Mouse (Mus musculus) lung, postnatal 0 days (tissue): ENCODE measurements around the gene Calhm3. TPM values are rescaled to one million over a fixed set of nuclear protein-coding genes. Genes with fewer than 3 reads are reported as not detected.

Source experiments
- ATAC-seq: fragments of 200-750 bp; cut with Nextera tagmentation; 2 replicates; pipeline ENCODE4 v1.8.0; 2017; ENCODE audit warnings: moderate library complexity
- DNase-seq: peaks from one replicate; pipeline ENCODE4 v3.0.0-alpha.2; 2016; ENCODE audit warnings: low spot score
- H3K27ac ChIP-seq: fragments of 300-500 bp; sonication (generic); 2 replicates; pipeline ENCODE4 v1.5.1; 2014; ENCODE audit warnings: antibody characterized with exemption, mild to moderate bottlenecking, low read length, mixed read lengths
- H3K27me3 ChIP-seq: fragments of 300-500 bp; sonication (generic); replicated peaks from 2 replicates; pipeline ENCODE4 v1.6.1; 2014; ENCODE audit warnings: low read length, mixed read lengths; ENCODE audit not compliant: insufficient read depth
- H3K36me3 ChIP-seq: fragments of 300-500 bp; sonication (generic); 2 replicates; pipeline ENCODE4 v1.6.1; 2014; ENCODE audit warnings: low read length, mixed read lengths; ENCODE audit not compliant: insufficient read depth
- H3K4me1 ChIP-seq: fragments of 300-500 bp; sonication (generic); 2 replicates; pipeline ENCODE4 v1.6.1; 2014; ENCODE audit warnings: antibody characterized with exemption, low read depth, low read length, mixed read lengths; ENCODE audit not compliant: insufficient read depth
- H3K4me2 ChIP-seq: fragments of 300-500 bp; sonication (generic); replicated peaks from 2 replicates; pipeline ENCODE4 v1.6.1; 2014; ENCODE audit warnings: low read depth, mild to moderate bottlenecking, low read length, moderate library complexity, mixed read lengths
- H3K4me3 ChIP-seq: fragments of 300-500 bp; sonication (generic); 2 replicates; pipeline ENCODE4 v1.5.1; 2014; ENCODE audit warnings: low read depth, low read length
- H3K9ac ChIP-seq: fragments of 300-500 bp; sonication (generic); replicated peaks from 2 replicates; pipeline ENCODE4 v1.6.1; 2014; ENCODE audit warnings: low read depth, mild to moderate bottlenecking
- H3K9me3 ChIP-seq: fragments of 300-500 bp; sonication (generic); 2 replicates; pipeline ENCODE4 v1.6.1; 2016; ENCODE audit warnings: low read length, mixed read lengths
- CTCF ChIP-seq: IDR thresholded peaks from 2 replicates; pipeline ENCODE4 v1.5.1; 2016; ENCODE audit warnings: antibody characterized with exemption, mild to moderate bottlenecking
- EP300 ChIP-seq: IDR thresholded peaks from 2 replicates; pipeline ENCODE4 v1.6.1; 2016; ENCODE audit warnings: antibody characterized with exemption, mild to moderate bottlenecking, control low read depth
- WGBS: fragments of 180-500 bp; shearing (Covaris S2); extraction: QIAGEN DNeasy Blood & Tissue Kit; methylation state at CpG from one replicate; pipeline ENCODE4 v1.1.7; 2014; 5-methylcytosine and 5-hydroxymethylcytosine counted together
- polyA plus RNA-seq: library from polyadenylated mRNA; unstranded; fragments of >200 nt; fragmentation: Nextera tagmentation; extraction: Ambion mirVana; gene quantifications from 2 replicates; pipeline ENCODE4 v1.2.1, GENCODE M21; 2015

Gene Calhm3
- polyA plus RNA-seq, 1 experiment from 2014 or later, result not detected

- Histone ChIP-seq H3K36me3 (no peaks in the 10 kb centered on the region), H3K4me1 (no peaks in the 10 kb centered on the region), H3K9ac (no peak overlapping the region), H3K4me2 (no peak overlapping the region), H3K27ac (no peak overlapping the region), H3K27me3 (no peaks in the 10 kb centered on the region), H3K4me3 (no peak overlapping the region), H3K9me3 (no peaks in the 10 kb centered on the region)
- DNase-seq (no peak), ATAC-seq (no peak)
- 36% methylated on average over 3 of the region's 4 CpGs for whole genome bisulfite sequencing
- TF ChIP-seq CTCF (no peak), EP300 (no peak)
Measured at GRCm38 (mm10) chr19:47161669-47162068, 4.1 kb upstream of the Calhm3 start.

GRCm38 (mm10) chr19:47153767-47154166, 3.8 kb downstream of the Calhm3 start:
- WGBS, result 88% methylated on average over 7 of the region's 7 CpGs
- TF ChIP-seq EP300, result no peak
- no peak for TF ChIP-seq CTCF
- no peak overlapping the region for H3K4me3 ChIP-seq

DNA sequence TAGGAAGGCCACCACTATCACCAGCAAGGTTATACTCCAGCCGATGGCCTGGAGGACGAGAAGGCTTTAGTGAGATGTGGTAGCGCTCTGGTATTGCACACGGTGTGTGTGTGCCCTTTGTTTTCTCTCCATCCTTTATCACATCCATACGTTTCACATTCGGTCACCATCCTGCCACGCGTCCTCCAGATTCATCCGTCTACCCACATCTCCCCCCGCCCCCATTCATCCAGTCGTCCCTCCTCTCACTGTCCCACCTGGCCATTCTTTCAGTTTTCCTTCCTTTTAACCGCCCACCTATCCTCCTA, 5.5 kb downstream of the Calhm3 start:
- no peak for ATAC-seq
- Histone ChIP-seq H3K4me2 (peak overlapping the region; percentile 34; the same call in 1 of the 2 replicates), H3K27me3 (0 out of 2 replicates have a peak, but pooled peaks cover 4% of the 10 kb centered on the region), H3K9ac (no peak overlapping the region), H3K36me3 (no peaks in the 10 kb centered on the region), H3K9me3 (no peaks in the 10 kb centered on the region), H3K4me3 (no peak overlapping the region), H3K27ac (no peak overlapping the region), H3K4me1 (no peaks in the 10 kb centered on the region)
- no peak for DNase-seq
- TF ChIP-seq CTCF (no peak), EP300 (no peak)
- 56% methylated on average over 12 of the region's 12 CpGs for WGBS

More at GRCm38 (mm10) chr19:47153767-47154166, 3.8 kb downstream of the Calhm3 start:
- Histone ChIP-seq H3K27ac (no peak overlapping the region), H3K27me3 (0 out of 2 replicates have a peak, but pooled peaks cover 4% of the 10 kb centered on the region), H3K9me3 (no peaks in the 10 kb centered on the region), H3K4me1 (no peaks in the 10 kb centered on the region), H3K9ac (no peak overlapping the region), H3K4me2 (no peak overlapping the region), H3K36me3 (no peaks in the 10 kb centered on the region)
- ATAC-seq, result no peak
- no peak for DNase-seq

GRCm38 (mm10) chr19:47151332-47152061, 6.1 kb downstream of the Calhm3 start:
- no peak overlapping the region for H3K27ac ChIP-seq
- no peak overlapping the region for H3K9ac ChIP-seq
- peak overlapping the region; percentile 34 for H3K4me2 ChIP-seq
- H3K4me1 ChIP-seq, result no peaks in the 10 kb centered on the region
- no peaks in the 10 kb centered on the region for H3K9me3 ChIP-seq
- TF ChIP-seq EP300, result no peak
- TF ChIP-seq CTCF, result no peak
- H3K36me3 ChIP-seq, result no peaks in the 10 kb centered on the region
- 23% methylated on average over 32 of the region's 32 CpGs for WGBS
- H3K4me3 ChIP-seq, result no peak overlapping the region
- ATAC-seq, result no peak
- H3K27me3 ChIP-seq, result 0 out of 2 replicates have a peak, but pooled peaks cover 4% of the 10 kb centered on the region
- no peak for DNase-seq

- H3K4me3 ChIP-seq, result no peak overlapping the region
- H3K36me3 ChIP-seq, result no peaks in the 10 kb centered on the region
- WGBS, result 34% methylated on average over 3 of the region's 4 CpGs
- TF ChIP-seq EP300, result no peak
- no peak for TF ChIP-seq CTCF
- no peaks in the 10 kb centered on the region for H3K9me3 ChIP-seq
- 0 out of 2 replicates have a peak, but pooled peaks cover 4% of the 10 kb centered on the region for H3K27me3 ChIP-seq
- H3K27ac ChIP-seq, result no peak overlapping the region
- DNase-seq, result peak; percentile 43
- peak; percentile 43 for ATAC-seq
- H3K9ac ChIP-seq, result no peak overlapping the region
- no peaks in the 10 kb centered on the region for H3K4me1 ChIP-seq
- no peak overlapping the region for H3K4me2 ChIP-seq
Measured at GRCm38 (mm10) chr19:47149854-47150253, 7.7 kb downstream of the Calhm3 start.

DNA sequence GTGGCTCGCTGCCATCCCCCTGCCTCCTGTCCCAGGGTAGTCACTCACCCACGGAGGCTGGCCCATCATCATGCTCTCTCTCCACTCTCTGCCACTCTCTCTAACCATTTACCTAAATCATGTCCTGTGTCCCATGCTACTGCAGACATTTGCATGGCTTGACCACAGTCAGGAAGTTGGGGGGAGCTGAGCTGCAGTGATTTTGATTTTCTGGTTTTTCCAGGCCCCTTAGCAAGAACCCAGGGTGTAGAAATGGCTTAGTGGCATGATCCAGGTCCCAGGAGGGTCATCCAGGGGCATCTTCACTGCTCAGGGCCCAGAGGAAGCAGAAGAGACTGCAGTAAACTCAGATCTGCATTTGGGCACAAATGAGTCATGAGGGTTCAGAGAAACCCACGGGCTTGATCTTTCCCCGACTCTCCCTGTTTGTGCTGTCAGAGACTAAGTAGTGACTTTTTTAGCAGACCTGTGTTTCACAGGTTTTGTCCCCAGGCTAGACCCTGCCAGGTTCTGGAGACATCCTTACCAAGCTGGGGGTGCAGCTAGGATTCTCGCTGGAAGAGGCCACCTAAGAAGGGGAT, 9.2 kb downstream of the Calhm3 start:
- TF ChIP-seq EP300 (no peak), CTCF (no peak)
- ATAC-seq (no peak), DNase-seq (no peak)
- H3K4me3 ChIP-seq, result no peak overlapping the region
- H3K9me3 ChIP-seq, result no peaks in the 10 kb centered on the region
- H3K27ac ChIP-seq, result no peak overlapping the region
- H3K4me2 ChIP-seq, result no peak overlapping the region
- H3K36me3 ChIP-seq, result no peaks in the 10 kb centered on the region
- no peaks in the 10 kb centered on the region for H3K4me1 ChIP-seq
- H3K9ac ChIP-seq, result no peak overlapping the region
- H3K27me3 ChIP-seq, result 0 out of 2 replicates have a peak, but pooled peaks cover 4% of the 10 kb centered on the region
- 68% methylated on average over 5 of the region's 5 CpGs for WGBS
